In the genomic region with DNA sequence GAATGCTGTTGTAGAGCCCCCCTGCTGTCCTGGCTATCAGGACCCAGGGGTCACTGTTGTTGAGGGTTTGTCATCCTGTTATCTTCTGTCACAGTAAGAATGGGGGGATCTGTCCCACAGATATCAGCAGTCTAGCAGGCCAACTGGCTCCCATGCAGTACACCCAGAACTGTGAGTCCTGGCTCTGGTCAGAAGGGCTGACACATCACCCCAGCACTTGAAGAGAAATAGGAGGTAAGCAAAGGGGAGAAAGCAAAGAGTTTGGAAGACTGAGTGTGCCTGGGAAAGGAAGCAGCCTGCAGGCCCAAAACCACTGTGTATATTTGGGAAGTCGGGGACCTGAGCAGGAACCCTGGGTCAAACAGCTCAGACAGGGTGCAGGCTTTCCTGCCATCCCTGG, we compare ENCODE assay signal across 30 mouse cellular contexts. TPM values are rescaled to one million over a fixed set of nuclear protein-coding genes. Genes with fewer than 3 reads are reported as not detected.
DNase-seq lines count a peak whose midpoint lies in the region; ATAC-seq and TF ChIP-seq lines count a peak whose summit lies in the region.
"Had no signal": no experiment of that assay in that cellular context is flagged by ENCODE, and none has a peak within 500 bp of the region (broad histone marks: within the 10 kb centered on the region; RNA-seq: fewer than 3 reads in every experiment).

No protein-coding gene starts in this region.

- no peak for TF ChIP-seq CTCF in midbrain, postnatal 0 days (IDR thresholded peaks at IDR 0.05)

- DNase-seq in embryonic facial prominence, embryonic 10.5 days (ENCODE audit: low spot score) = no peak
- DNase-seq in heart, adult 8-10 months (ENCODE audit: low spot score) = no peak
- no peak for DNase-seq in midbrain, embryonic 10.5 days (ENCODE audit: low spot score)
- no peak for DNase-seq in midbrain, postnatal 0 days (ENCODE audit: low spot score)
- no peak for DNase-seq in spleen, postnatal 10 days (ENCODE audit: low spot score in 2 of 2)
- DNase-seq: adrenal gland, adult 8-10 months; cerebellum, adult 2 months; cerebellum, postnatal 14 days; gastrocnemius, postnatal 25 days; kidney, adult 11 months; kidney, postnatal 25 days; liver, embryonic 13.5 days; lung, adult 18-20 months; lung, postnatal 4 days; right cerebral cortex, postnatal 25 days; spleen, adult 18-20 months; thymus, adult 18-20 months; thymus, postnatal 25 days had no signal

- no peak overlapping the region for H3K4me2 ChIP-seq in embryonic facial prominence, embryonic 13.5 days
- H3K4me2 ChIP-seq in heart, embryonic 11.5 days = no peak overlapping the region
- no peak overlapping the region for H3K4me2 ChIP-seq in midbrain, postnatal 0 days (ENCODE audit: low read depth, low read length, poor library complexity, severe bottlenecking)
- no peak overlapping the region for H3K4me2 ChIP-seq in limb, embryonic 13.5 days (replicated peaks)
- H3K4me2 ChIP-seq: forebrain, embryonic 15.5 days; hindbrain, embryonic 15.5 days; kidney, embryonic 15.5 days; limb, embryonic 15.5 days; liver, embryonic 13.5 days had no signal

- ATAC-seq in embryonic facial prominence, embryonic 13.5 days (ENCODE audit: insufficient number of reproducible peaks, insufficient read depth, low FRiP score, low TSS enrichment, low read depth) = no peak
- ATAC-seq in heart, embryonic 11.5 days (replicated peaks; ENCODE audit: insufficient number of reproducible peaks, low FRiP score, low TSS enrichment) = no peak; the same call in 1 of the 2 replicates
- no peak for ATAC-seq in midbrain, postnatal 0 days (ENCODE audit: low FRiP score)
- no peak for ATAC-seq in limb, embryonic 13.5 days (ENCODE audit: low FRiP score, low read depth)
- ATAC-seq: forebrain, embryonic 15.5 days; inflammation-experienced regulatory T-cells, adult 6 months; lung, postnatal 0 days had no signal

- H3K27me3 ChIP-seq in embryonic facial prominence, embryonic 13.5 days = no peaks in the 10 kb centered on the region
- no peaks in the 10 kb centered on the region for H3K27me3 ChIP-seq in embryonic facial prominence, embryonic 10.5 days (replicated peaks; ENCODE audit: low read depth, poor library complexity, severe bottlenecking)
- no peaks in the 10 kb centered on the region for H3K27me3 ChIP-seq in heart, embryonic 11.5 days (ENCODE audit: control insufficient read depth, insufficient read depth, low read length)
- H3K27me3 ChIP-seq in midbrain, embryonic 10.5 days (ENCODE audit: low read depth, poor library complexity, severe bottlenecking) = no peaks in the 10 kb centered on the region
- H3K27me3 ChIP-seq in midbrain, postnatal 0 days (ENCODE audit: insufficient read depth, low read length) = no peaks in the 10 kb centered on the region
- H3K27me3 ChIP-seq in limb, embryonic 13.5 days = no peaks in the 10 kb centered on the region
- H3K27me3 ChIP-seq: CH12.LX; forebrain, embryonic 15.5 days; hindbrain, embryonic 15.5 days; kidney, embryonic 15.5 days; limb, embryonic 15.5 days; liver, embryonic 13.5 days had no signal

- no peaks in the 10 kb centered on the region for H3K36me3 ChIP-seq in embryonic facial prominence, embryonic 13.5 days
- no peaks in the 10 kb centered on the region for H3K36me3 ChIP-seq in embryonic facial prominence, embryonic 10.5 days (replicated peaks)
- no peaks in the 10 kb centered on the region for H3K36me3 ChIP-seq in heart, embryonic 11.5 days (ENCODE audit: control insufficient read depth, insufficient read depth, low read length)
- H3K36me3 ChIP-seq in midbrain, embryonic 10.5 days = no peaks in the 10 kb centered on the region
- 0 out of 2 replicates have a peak, but pooled peaks cover 7% of the 10 kb centered on the region for H3K36me3 ChIP-seq in midbrain, postnatal 0 days (ENCODE audit: insufficient read depth, low read length)
- no peaks in the 10 kb centered on the region for H3K36me3 ChIP-seq in limb, embryonic 13.5 days
- H3K36me3 ChIP-seq: forebrain, embryonic 15.5 days; hindbrain, embryonic 15.5 days; kidney, embryonic 15.5 days; liver, embryonic 13.5 days had no signal

- no peak overlapping the region for H3K4me3 ChIP-seq in embryonic facial prominence, embryonic 13.5 days
- H3K4me3 ChIP-seq in embryonic facial prominence, embryonic 10.5 days = no peak overlapping the region
- H3K4me3 ChIP-seq in heart, embryonic 11.5 days (ENCODE audit: low read depth, low read length) = no peak overlapping the region
- H3K4me3 ChIP-seq in midbrain, embryonic 10.5 days = no peak overlapping the region
- no peak overlapping the region for H3K4me3 ChIP-seq in midbrain, postnatal 0 days (ENCODE audit: low read depth, low read length)
- H3K4me3 ChIP-seq in limb, embryonic 13.5 days = no peak overlapping the region
- H3K4me3 ChIP-seq: forebrain, embryonic 15.5 days; hindbrain, embryonic 15.5 days; kidney, embryonic 15.5 days; left cerebral cortex, adult 2 months; limb, embryonic 15.5 days; liver, embryonic 13.5 days had no signal

- H3K9me3 ChIP-seq in embryonic facial prominence, embryonic 13.5 days = no peaks in the 10 kb centered on the region
- H3K9me3 ChIP-seq in embryonic facial prominence, embryonic 10.5 days = no peaks in the 10 kb centered on the region
- no peaks in the 10 kb centered on the region for H3K9me3 ChIP-seq in heart, embryonic 11.5 days (replicated peaks; ENCODE audit: control insufficient read depth, low read length)
- H3K9me3 ChIP-seq in midbrain, embryonic 10.5 days (replicated peaks) = no peaks in the 10 kb centered on the region
- H3K9me3 ChIP-seq in midbrain, postnatal 0 days (ENCODE audit: low read length) = no peaks in the 10 kb centered on the region
- H3K9me3 ChIP-seq in limb, embryonic 13.5 days = no peaks in the 10 kb centered on the region
- H3K9me3 ChIP-seq: forebrain, embryonic 15.5 days; hindbrain, embryonic 15.5 days; kidney, embryonic 15.5 days; limb, embryonic 15.5 days; liver, embryonic 13.5 days had no signal

- H3K9ac ChIP-seq in embryonic facial prominence, embryonic 13.5 days = 0 out of 2 replicates have a peak overlapping the region, but pooled peaks have one; percentile 22
- no peak overlapping the region for H3K9ac ChIP-seq in heart, embryonic 11.5 days (ENCODE audit: low read depth, low read length)
- H3K9ac ChIP-seq in midbrain, postnatal 0 days (replicated peaks; ENCODE audit: low read length, poor library complexity, severe bottlenecking) = no peak overlapping the region
- H3K9ac ChIP-seq in limb, embryonic 13.5 days = peak overlapping the region; percentile 3; the same call in 1 of the 2 replicates
- H3K9ac ChIP-seq: forebrain, embryonic 15.5 days; hindbrain, embryonic 15.5 days; kidney, embryonic 15.5 days; limb, embryonic 15.5 days; liver, embryonic 13.5 days had no signal

- H3K4me1 ChIP-seq in embryonic facial prominence, embryonic 13.5 days = peaks cover 4% of the 10 kb centered on the region; the same call in 1 of the 2 replicates
- H3K4me1 ChIP-seq in embryonic facial prominence, embryonic 10.5 days = no peaks in the 10 kb centered on the region
- peaks cover 9% of the 10 kb centered on the region for H3K4me1 ChIP-seq in heart, embryonic 11.5 days (ENCODE audit: control insufficient read depth, insufficient read depth, low read length)
- H3K4me1 ChIP-seq in midbrain, embryonic 10.5 days = peaks cover 23% of the 10 kb centered on the region
- H3K4me1 ChIP-seq in midbrain, postnatal 0 days (ENCODE audit: insufficient read depth, low read length) = no peaks in the 10 kb centered on the region
- H3K4me1 ChIP-seq in limb, embryonic 13.5 days = 0 out of 2 replicates have a peak, but pooled peaks cover 3% of the 10 kb centered on the region
- H3K4me1 ChIP-seq: limb, embryonic 15.5 days; liver, embryonic 13.5 days had no signal

- 78% methylated on average over 1 of the region's 1 CpGs for WGBS in embryonic facial prominence, embryonic 13.5 days
- WGBS in embryonic facial prominence, embryonic 10.5 days = 82% methylated on average over 1 of the region's 1 CpGs
- WGBS in heart, embryonic 11.5 days (ENCODE audit: insufficient replicate concordance) = 56% methylated on average over 1 of the region's 1 CpGs
- WGBS in midbrain, embryonic 10.5 days = 83% methylated on average over 1 of the region's 1 CpGs
- 65% methylated on average over 1 of the region's 1 CpGs for WGBS in midbrain, postnatal 0 days
- WGBS in limb, embryonic 13.5 days = 86% methylated on average over 1 of the region's 1 CpGs

- no peak overlapping the region for H3K27ac ChIP-seq in embryonic facial prominence, embryonic 13.5 days
- no peak overlapping the region for H3K27ac ChIP-seq in embryonic facial prominence, embryonic 10.5 days (replicated peaks)
- peak overlapping the region; percentile 79 for H3K27ac ChIP-seq in heart, embryonic 11.5 days (ENCODE audit: low read depth, low read length)
- H3K27ac ChIP-seq in midbrain, embryonic 10.5 days (replicated peaks) = peak overlapping the region; percentile 46; the same call in 1 of the 2 replicates
- no peak overlapping the region for H3K27ac ChIP-seq in midbrain, postnatal 0 days (ENCODE audit: low read depth, low read length)
- H3K27ac ChIP-seq in limb, embryonic 13.5 days = no peak overlapping the region
- H3K27ac ChIP-seq: forebrain, embryonic 15.5 days; hindbrain, embryonic 15.5 days; kidney, embryonic 15.5 days; left cerebral cortex, adult 2 months; limb, embryonic 15.5 days; liver, embryonic 13.5 days; stomach, postnatal 0 days had no signal

RNA-seq across cellular contexts. Expression of gene Chchd6, which starts 39.5 kb away (rescaled TPM):
- 65.0 and 67.2 TPM in 2 replicates for polyA plus RNA-seq in embryonic facial prominence, embryonic 13.5 days (2015; fragmentation: Nextera tagmentation; extraction: Ambion mirVana)
- 66.8 and 74.1 TPM in 2 replicates for polyA plus RNA-seq in embryonic facial prominence, embryonic 10.5 days (2016; fragmentation: Nextera tagmentation; extraction: Ambion mirVana)
- polyA plus RNA-seq in heart, embryonic 11.5 days (2014; fragmentation: Nextera tagmentation; extraction: Ambion mirVana) = 45.5 and 45.9 TPM in 2 replicates
- 10 to 100 TPM; 10.1 to 12.9 (median 11.5) TPM for total RNA-seq in heart, adult 8-10 months (2022)
- polyA plus RNA-seq in midbrain, embryonic 10.5 days (2016; fragmentation: Nextera tagmentation; extraction: Ambion mirVana) = 91.4 and 106 TPM in 2 replicates
- total RNA-seq in midbrain, postnatal 0 days (2014; rRNA removed) = 168 and 192 TPM in 2 replicates
- 182 and 217 TPM in 2 replicates for polyA plus RNA-seq in midbrain, postnatal 0 days (2015; fragmentation: Nextera tagmentation; extraction: Ambion mirVana)
- 55.0 and 59.1 TPM in 2 replicates for polyA plus RNA-seq in limb, embryonic 13.5 days (2015; fragmentation: Nextera tagmentation; extraction: Ambion mirVana)

Comparison
In these comparisons a context has a peak if more than half of its experiments do, and no peak if none do; other contexts are left out.
1. H3K27ac ChIP-seq: peak in heart, embryonic 11.5 days (single experiment) and midbrain, embryonic 10.5 days (single experiment); none in embryonic facial prominence, embryonic 13.5 days (single experiment), embryonic facial prominence, embryonic 10.5 days (single experiment), midbrain, postnatal 0 days (single experiment) and limb, embryonic 13.5 days (single experiment).
2. H3K9ac ChIP-seq: peak in embryonic facial prominence, embryonic 13.5 days (single experiment) and limb, embryonic 13.5 days (single experiment); none in heart, embryonic 11.5 days (single experiment) and midbrain, postnatal 0 days (single experiment).